Mouse (Mus musculus) kidney, postnatal 25 days (tissue): Measurements from ENCODE around the gene Efs.

ENCODE experiments used
- DNase-seq, 2 experiments: peaks; one replicate each; pipeline ENCODE4 v3.0.0; 2021; ENCODE audit warnings: mixed read lengths in 2 of 2

Efs gene

DNA sequence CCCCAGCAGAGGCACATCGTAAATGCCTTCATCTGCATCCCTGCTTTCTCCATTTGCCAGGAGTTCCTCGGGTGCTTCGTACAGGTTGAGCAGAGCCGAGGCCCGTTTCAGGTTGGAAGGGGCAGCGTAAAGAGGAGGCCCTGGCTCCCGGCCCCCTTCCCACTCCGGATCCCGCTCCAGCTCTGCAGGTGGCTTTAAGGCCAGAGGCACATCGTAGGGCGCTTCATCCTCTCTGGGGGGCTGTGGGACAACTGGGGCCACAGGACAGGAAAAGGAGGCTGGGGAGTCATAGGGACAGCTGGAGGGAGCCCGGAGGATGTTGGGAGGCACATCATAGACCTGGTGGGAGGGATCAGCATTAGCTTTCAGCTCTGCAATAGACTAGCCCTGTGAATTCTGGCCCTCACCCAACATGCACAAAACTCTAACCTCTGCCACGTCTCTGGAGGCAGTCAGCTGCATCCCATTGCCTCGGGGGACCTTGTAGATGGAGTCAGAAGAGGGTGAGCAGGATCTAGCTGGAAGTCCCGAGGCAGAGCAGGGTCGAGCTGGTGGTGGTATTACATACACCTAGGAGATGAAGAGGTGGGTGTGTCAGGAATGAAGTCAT is 5.7 kb downstream of the Efs start:
- no peak for DNase-seq

DNA sequence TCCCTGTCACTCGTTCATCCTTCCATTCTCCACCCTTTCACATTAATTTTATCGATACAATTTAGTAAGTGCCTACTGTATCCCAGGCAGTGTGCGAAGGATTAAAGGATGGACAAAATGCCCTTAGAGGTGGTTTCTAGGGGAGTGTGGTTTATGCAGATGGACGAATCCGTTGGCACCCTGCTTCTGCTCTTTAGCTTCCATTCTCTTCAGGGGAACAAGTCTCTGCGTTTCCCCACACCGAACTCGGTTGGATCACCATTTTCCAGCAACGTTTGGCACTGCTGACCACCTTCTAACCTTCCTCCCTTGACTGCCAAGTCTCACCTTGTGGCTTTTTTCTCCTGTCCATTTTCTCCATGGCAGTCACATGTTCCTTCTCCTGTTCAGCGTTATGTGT is 12.6 kb downstream of the Efs start:
- DNase-seq = no peak

DNA sequence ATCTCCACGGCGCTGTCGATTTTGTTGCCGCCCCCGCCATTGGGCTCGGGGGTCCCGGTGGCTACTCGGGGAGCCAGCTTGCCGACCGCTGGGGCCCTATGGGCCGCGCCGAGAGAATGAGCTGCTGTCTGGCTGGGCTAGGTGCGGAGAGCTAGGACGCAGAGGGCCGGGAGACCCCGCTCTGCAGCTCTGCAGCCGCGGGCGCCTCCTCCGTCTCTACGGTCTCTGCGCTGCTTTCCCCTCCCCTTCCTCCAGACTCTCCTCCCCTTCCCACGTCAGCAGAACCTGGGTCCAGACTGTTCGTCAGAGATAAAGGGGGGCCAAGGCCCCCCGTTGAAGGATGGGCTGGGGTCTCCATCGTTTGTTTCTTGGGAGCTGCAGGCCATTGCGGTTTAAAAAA is 13.0 kb downstream of the Efs start, which contains the start of gene Slc22a17:
Gene Slc22a17, minus strand, starts transcription at position 247 of the 400 bp plus-strand sequence.
- DNase-seq = peak; percentile 74 to 82

DNA sequence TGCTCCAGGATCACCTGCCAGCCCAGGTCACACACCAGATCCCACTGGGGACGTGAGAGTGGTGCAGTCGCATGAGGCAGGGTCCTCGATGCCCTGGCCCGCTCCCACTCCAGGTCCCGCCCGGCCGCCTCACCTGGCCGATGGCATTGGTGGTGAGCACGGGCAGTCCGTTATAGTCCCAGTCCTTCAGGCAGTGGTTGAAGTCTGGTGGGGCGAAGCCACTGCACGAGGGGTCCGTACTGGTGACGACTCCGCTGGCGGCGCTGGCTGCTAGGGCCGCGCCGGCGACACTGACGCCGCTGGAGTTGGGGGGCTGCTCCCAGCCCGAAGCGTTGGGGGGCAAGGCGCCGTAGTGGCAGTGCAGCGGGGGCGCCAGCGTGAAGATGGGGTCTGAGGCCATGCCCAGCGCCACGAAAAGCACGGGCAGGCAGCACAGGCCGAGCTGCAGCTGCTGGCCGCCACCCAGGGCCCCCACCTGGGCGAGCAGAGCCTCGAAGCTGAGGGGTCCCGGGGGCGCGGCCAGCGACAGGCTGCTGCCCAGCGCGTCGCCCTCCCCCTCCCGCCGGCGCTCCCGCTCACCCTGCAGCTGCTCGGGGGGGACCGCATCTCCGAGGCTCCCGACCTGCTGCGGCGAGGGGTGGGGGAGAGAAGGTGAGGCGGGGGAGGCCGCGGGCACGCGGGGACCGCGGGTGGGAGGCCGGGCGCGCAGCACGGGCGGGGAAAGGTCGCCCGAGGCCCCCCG is 13.6 kb downstream of the Efs start:
- no peak for DNase-seq

DNA sequence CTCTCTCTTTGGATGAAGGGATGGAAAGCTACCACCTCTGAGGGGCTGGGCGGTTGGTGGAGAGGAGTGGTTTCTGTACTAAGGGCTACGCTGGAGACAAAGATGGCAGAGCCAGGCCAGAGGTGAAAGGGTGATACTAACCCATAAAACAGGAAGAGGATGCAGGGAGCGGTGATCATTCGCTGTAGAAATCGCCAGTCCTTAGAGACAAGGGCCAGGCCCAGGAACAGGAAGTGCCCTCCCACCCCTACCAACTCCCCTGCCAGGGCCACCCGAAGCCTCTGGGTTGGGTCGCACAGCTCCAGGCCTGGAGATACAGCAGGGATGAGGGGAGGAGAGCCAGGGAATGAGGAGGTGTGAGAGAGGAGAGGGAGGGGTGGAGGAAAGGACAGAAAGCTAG is 17.2 kb downstream of the Efs start:
- DNase-seq = no peak

DNA sequence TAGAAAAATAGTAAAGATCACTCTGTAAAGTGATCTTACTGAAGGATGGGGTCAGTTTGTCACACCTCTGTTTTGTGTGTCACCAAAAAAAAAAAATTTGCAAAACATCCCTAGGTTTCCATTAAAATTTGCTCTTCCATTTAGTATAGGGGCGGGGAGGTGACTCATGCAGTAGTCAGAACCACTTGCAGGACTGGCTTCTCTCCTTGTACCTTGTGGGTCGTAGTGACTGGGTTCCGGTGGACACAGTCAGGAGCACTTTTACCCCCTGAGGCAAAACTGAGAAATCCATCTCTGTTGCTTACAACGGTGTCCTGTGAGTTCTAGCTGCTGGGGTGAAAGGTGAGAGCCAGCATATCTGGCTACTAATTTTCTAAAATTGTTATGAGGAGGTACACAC is 22.3 kb downstream of the Efs start:
- no peak for DNase-seq

DNA sequence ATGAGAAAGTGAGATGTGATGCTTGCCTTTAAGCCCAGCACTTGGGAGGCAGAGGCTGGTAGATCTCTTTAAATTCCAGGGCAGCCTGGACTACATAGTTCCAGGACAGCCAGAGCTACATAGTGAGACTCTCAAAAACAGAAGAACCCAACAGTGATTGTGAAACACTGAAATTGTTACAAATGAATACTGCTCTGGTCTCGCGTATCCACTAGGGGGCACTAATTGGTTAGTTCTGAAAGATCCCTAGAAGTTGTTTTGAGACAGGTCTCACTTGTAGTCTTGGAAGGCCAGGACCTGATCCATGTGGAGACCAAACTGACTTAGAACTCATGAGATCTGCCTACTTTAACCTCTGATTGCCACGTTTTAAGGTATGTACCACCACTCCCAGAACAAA is 25.5 kb downstream of the Efs start:
- peak; percentile 72 to 87 for DNase-seq

DNA sequence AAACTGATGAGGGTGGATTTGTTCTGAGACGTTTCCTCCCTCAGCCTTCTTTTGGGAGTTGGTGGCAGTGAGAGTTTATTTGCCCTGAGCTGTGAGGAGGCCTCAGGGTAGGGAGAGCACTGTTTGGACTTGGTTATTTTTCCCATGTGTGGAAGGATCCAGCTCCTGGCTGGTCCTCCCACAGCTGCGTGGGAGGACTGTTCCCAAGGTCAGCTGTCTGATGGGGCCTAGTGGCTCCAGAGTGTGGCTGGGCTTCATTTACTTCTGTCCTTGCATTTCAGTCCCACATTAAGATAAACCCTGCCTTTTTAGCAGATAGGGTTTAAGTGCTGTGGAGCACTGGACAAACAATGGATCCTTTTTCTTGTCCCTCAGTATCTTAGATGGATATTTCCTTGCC is 28.5 kb downstream of the Efs start:
- DNase-seq = no peak

DNA sequence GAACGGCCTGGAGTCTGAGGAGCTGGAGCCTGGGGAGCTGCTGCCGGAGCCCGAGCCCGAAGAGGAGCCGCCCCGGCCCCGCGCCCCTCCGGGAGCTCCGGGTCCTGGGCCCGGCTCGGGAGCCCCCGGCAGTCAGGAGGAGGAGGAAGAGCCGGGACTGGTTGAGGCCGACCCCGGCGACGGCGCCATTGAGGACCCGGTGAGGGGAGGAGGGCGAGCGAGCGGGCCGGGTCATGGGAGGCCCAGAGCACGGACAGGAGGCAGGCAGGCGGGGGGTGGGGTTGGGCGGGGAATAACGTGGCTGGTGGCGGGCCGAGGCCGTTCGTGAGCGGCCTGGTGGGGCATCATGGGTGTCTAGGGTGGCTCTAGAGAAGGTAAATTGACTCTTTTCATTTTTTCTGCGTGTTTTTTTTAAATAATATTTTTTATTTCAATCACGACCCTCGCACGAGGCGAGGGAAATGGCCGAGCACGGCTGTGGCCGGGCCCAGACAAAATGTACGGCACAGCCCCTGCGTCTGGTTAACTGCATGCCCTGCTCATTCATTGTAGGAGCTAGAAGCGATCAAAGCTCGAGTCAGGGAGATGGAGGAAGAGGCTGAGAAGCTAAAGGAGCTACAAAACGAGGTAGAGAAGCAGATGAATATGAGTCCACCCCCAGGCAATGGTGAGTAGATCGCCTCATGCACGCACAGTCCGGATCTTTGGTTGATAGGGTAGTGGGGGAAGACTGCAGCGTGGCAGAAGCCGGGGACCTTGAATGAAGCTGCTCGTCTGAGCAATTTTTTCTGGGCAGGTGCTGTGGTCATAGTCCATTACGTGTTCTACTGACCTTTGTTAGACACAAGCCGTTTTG is 31.4 kb downstream of the Efs start:
- DNase-seq = peak; percentile 70 to 87

DNA sequence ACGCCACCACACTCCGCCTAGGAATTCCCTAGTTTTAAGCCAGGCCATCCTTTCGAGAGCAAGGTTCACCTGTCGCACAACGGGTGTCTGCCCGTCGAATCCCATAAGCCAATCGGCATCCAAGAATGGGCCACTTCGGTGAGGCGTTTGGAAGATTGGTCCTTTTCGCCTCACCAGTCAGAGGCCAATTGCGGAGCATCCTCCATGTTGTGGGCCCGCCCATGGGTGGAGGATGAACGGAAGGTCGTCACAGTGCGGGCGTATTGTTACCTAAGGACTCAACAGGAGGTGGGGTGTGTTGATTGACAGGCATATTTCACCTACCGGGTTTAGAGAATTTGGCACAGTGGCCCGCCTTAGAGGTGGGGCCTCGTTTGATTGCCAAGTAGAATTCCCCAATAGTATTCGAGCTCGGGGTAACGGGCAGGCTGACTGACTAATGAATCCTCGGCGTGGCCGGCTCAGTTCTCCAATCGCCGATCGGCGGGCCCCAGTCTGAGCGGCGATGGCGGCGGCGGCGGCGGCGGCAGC is 32.2 kb downstream of the Efs start:
- peak; percentile 97 to 99 for DNase-seq

DNA sequence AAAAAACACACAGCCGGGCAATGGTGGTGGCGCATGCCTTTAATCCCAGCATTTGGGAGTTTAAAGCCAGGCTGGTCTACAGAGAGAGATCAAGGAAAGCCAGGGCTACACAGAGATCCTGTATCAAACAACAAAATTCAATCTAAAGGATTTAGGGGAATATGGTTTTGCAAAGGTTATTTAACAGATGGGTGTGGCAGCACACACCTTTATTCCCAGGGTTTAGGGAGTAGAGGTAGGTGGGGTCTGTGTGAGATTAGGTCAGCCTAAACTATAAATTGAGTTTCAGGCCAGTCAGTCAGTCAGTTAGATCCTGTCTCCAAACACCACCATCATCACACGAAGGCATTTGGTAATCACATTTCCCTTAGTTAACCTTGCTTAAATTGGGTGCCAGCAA is 33.7 kb downstream of the Efs start, which contains the start of gene Pabpn1:
Gene Pabpn1, plus strand, starts transcription at position 301 of the 400 bp plus-strand sequence.
- no peak for DNase-seq

DNA sequence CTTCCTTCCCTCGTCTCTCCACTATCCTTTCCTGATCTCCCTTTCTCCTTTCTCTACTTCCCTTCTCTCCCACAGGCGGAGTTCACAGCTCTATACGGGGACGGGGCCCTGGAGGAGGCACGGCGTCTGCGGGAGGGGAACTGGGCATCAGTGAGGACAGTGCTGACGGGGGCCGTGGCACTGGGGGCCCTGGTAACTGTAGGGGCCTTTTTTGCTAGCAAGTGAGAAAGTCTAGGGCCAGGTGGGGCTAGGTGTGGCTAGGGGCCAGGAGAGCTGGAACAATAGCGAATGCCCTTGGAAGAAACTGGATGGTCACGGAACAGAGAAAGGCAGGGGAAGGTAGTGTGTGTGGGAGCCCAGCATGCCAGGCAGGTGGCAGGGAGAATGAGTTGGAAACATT is 40.6 kb downstream of the Efs start:
- peak in 1 of 2 experiments; percentile 28 for DNase-seq

DNA sequence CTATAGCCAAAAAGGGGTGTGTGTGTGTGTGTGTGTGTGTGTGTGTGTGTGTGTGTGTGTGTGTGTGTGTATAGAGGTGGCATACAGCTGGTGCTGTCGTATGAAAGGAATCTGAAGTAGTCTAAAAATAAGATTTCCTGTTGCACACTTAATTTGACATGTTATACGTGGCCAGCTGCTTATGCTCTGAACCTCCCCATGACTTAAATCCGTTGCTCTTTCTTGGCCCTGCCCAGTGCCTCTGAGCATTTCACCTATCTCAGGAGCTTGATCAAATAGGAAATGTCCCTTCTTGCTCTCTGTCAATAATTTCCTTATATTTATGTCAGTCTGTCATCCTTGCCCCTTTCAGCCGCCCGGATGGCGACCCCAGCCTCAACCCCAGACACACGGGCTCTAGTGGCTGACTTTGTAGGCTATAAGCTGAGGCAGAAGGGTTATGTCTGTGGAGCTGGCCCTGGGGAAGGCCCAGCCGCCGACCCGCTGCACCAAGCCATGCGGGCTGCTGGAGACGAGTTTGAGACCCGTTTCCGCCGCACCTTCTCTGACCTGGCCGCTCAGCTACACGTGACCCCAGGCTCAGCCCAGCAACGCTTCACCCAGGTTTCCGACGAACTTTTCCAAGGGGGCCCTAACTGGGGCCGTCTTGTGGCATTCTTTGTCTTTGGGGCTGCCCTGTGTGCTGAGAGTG is 41.8 kb downstream of the Efs start:
- peak in 1 of 2 experiments; percentile 56 for DNase-seq

DNA sequence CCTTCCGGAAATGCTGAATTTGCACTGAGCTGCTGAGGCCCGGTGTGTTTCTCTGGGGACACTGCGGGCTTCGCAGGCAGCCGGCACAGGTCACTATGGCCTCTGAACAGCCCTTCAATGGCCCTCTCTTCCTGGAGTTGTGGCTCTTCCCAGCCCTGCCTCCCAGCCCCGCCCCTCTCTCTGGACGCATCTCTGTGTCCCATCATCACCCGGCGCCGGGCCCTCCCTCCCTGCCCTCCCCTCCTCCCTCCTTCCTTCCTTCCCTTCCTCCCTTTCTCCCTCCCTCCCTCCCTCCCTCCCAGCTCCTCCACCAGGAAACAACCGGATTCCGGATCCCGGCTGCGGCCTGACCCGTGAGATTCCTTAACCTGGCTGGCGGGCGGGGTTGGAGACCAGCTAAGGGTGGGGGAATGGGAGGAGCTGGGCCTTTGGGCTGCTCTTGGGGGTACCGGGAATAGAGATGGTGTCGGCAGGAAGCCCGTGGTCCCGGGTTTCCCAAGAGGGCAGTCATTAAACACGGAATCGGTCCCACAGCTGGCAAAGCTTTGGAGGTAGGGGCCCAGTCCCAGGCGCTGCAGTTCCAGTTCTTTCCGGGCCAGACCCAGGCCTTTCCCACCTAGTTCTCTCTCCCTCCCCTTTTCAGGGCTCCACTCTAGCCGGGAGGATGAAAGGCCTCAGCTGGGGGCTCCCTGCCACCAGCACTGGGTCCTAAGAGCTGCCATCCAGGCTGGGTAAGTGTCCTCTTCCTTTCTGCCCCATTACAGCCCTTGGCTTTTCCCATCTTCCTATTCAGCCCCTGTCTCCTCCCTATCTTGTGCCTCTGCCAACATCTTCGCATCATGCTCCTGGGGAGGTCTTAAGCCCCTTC is 42.5 kb downstream of the Efs start, which contains the start of the genes Bcl2l2 and Gm20521:
Gene Bcl2l2, plus strand, starts transcription at position 224 of the 868 bp plus-strand sequence.
Gene Gm20521, plus strand, starts transcription at position 288 of the 868 bp plus-strand sequence.
- peak; percentile 93 to 95 for DNase-seq

DNA sequence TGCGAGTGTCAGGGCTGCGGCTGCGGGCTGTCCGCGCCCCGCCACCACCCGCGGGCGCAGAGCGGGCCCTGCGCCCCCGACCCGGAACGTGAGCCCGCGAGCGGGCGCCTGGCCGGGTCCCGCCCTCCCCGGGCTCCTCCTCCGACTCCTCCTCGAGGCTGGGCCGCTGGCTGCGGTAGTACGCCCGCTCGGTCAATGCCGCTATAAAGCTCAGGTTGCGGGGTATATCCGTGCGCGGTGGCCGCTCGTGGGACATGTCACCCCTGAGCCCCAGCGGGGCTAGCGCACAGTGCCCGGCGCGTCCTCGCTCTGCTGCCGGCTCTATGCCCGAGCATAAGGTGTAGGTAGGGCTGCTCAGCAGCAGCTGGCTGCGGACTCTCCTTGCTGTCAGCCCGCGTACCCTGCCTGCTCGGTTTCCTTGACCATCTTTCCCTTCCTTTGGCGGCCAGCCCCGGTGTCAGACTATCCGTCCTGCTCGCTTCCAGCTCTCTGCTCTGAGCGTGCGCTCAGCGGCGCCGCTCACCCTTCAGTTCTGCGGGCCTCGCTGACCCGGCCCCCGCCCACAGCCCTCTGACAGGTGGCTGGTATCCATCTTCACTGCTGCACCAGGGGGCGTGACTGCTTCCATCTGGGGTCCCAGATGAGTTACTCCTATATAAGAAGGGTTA is 48.7 kb downstream of the Efs start, which contains the start of gene Ppp1r3e:
Gene Ppp1r3e, minus strand, starts transcription at position 503 of the 668 bp plus-strand sequence.
- DNase-seq = peak; percentile 74 to 89

DNA sequence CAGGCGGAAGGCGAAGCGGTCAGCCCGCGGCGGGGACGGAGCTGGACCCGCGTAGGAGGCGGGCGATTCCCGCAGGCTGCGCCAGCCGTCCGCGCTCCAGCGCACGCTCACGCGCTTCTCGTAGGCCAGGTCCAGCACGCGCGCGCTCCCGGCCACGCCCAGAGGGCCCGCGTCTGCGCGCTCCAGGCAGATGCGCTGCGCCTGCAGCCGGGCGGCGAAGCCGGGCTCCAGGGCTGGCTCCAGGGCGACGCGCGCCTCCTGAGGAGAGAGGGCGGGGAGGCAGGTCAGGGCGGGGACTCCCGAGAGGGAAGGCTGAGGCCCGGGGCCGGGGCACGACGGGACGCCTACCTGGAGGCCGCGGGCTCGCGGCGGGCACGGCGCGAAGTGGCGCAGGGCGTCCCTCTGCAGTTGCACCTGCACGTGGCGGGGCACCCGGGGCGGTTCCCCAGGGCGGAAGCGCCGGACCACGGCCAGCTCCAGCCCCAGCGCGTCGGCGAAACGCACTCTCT is 49.3 kb downstream of the Efs start:
- DNase-seq = peak; percentile 88 to 96

DNA sequence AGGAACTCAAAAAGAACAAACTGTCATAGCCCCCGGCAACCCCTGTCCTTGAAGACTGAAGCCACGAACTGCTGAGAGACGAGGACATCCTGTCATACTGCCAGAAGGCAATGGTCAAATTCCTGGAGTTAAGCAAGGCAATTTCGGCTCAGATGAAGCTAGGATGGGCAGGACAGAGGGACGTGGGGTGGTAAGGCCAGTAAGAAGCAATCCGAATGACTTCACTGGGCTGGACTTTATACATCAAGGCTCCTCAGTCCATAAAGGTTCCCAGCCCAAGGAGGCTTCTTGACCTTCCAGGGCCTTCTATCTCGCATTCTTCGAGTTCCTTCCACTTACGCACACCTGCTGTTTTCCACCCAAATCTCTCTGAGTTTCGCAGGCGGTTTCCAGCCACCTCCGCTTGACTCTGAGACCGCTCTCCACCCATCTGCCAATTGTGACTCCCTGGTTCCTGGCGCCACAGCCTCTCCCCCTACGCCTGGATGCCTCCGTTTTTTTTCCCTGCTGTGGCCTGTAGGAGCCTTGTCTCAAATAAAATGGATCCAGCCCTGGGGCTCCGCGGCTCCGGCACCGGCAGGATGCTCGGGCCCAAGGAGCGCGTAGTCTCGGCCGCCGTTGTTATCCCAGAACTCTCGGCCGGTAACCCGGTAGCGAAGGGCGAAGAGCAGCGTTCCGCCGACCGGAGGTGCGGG is 49.9 kb downstream of the Efs start:
- DNase-seq = peak; percentile 43 to 59

DNA sequence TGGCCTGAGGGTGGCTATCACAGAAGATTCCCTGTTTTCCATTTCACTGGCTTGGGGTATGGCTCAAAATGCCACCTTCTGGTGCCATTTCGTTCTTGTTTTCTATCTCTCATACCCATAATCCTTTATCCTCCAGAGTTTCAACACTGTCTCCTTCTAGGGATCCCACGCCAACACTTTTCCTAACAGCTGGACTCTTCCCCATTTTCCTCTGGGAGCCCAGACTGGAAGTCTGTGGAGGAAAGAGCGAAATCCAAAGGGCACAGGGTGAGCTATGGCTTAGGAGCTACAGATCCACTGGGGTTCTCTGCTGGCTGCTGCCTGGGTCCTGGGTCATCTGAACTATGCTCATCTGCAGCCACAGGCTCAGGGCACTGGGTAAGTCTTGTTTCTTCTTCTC is 51.8 kb downstream of the Efs start:
- no peak for DNase-seq

DNA sequence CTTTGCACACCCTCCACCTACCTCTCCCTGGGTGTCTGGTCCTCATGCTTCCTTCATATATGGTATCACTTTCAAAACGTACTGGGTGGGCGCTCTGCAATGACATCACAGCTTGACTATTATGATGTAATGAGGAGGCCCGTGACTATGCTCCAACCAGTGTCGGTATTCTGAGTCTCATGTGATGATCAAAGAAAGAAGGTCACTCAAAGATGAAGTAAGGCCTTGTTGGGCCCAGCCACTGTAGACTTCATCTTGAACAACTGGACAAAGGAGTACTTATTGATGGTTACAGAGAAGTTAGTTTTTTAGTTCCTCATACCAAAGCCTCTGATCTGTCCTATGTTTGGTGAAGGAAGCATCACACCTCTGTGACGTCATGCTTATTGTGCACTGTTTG is 55.1 kb downstream of the Efs start, which contains the start of gene Homez:
Gene Homez, minus strand, starts transcription at position 101 of the 400 bp plus-strand sequence.
- no peak for DNase-seq

DNA sequence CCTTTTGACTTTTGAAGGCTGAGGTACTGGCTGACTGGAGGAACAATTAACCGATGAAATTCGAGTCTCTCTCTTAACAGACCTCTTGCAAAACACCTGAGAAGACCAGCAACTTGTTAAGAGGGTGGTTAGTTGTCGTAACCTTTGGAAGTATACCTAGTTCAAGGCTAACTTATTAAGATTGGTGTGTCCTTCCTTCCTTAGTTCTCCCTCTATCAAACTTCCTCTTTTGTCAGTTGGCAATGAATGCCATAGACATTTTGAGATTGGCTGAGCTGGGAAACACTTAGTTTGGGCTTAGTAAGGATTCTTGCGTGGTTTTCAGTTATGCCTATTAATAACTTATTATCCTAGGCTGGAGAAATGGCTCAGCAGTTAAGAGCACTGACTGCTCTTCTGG is 57.9 kb downstream of the Efs start:
- DNase-seq = no peak
